Mouse (Mus musculus) B cell, adult 2 months (primary cell): Measurements from ENCODE around the gene Gpr37l1.
"Not testable (repeated sequence)": the region's sequence is repeated elsewhere in the genome, so short reads cannot be mapped to it uniquely, and the experiment has no call there.

Experiments used
- DNase-seq, 2 experiments: peaks; one replicate each; pipeline ENCODE4 v3.0.0; 2022

Gpr37l1 gene

DNA sequence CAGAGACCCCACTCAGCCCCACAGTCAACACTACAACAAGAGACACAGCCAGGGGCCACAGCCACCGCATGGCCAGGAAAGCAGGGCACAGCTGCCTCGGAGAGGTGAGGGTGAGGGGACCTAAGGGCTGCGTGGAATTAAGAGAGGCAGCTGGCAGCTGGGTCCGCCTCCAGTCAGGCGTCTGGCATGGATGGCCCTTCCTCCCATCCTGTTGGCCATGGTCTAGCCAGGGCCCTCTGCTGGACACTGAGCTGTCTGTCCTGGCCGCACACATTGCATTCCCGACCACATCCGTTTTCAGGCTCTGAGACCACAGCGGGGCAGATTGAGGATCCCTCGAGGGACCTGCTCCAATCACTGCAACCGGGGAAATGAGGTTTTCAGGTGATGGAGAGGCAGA is at the start of gene Gpr37l1:
Gpr37l1 (minus strand) TSS at position 247 of the 400 bp plus-strand sequence.
- DNase-seq, result no peak

DNA sequence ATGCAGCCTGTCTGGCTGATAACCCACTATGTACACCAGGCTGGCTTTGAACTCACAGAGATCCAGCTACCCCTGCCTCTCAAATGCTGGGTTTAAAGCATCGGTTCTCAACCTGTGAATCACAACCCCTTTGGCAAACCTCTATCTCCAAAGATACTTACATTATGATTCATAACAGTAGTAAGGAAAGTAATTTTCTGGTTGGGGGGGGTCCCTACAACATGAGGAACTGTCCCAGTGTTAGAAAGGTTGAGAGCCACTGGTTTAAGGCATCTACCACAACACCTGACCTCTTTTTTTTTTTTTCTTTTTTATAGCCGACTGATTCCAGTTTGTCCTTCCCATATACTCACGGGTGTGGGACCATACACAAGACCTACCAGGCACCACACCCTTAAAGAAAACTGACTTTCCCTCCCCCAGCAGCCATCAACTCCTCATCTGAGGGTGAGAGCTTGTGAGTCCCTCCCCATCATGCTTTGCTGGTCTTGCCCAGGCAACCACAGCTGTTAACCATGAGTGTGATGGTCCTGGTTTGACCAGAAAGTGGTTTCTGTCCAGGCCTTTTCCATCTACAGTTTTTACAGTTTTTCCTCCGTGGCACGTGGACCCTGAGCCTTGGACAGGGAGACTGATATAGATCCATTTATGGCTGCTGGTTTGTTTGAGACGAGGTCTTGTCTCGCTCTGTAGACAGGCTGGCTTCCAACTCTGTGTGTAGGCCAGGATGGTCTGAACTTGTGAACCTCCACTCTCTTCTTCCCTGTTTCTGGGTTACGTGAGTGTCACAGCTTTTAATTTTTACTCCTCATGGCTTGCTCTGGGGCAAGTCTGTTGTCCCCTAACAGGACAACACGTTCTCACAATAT is 46.5 kb upstream of the Gpr37l1 start:
- no peak for DNase-seq

DNA sequence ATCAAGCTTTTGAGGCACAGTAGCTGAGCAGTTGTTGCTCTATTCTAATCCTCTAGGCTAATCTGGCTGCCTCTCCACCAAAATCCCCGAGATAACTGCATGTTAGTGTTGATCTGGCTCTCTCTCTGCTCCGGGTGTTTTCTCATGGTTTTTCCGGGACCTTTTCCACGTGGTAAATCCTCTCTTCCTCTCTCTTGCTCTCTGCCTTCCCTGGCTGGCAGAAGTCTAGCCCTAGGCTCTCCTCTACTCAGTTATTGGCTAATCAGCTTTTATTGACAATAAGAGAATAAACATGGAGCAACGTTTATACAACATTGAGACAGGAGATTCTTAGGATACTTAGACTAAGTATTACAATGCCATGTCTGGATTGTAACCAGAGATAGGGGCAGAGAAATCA is 42.9 kb upstream of the Gpr37l1 start:
- DNase-seq, result no peak

DNA sequence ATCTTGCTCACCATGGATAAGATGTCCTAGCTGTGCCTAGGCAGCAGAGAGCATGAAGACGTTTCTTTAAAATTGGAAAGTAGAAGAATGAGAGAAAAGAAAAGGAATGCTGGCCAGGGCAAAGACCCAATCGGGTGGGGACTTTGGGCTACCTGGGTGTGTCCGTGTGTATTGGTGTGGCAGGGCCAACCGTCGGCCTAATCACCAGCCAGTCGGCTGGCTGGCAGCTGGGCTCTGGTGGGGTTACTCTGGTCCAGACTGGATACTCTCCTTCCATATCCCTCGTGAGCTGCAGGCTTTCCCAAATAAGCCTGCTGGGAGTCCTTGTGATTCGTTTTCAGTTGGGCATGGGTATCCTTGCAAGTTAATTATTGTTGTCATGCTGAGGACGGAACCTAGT is 41.2 kb upstream of the Gpr37l1 start:
- DNase-seq, result no peak

DNA sequence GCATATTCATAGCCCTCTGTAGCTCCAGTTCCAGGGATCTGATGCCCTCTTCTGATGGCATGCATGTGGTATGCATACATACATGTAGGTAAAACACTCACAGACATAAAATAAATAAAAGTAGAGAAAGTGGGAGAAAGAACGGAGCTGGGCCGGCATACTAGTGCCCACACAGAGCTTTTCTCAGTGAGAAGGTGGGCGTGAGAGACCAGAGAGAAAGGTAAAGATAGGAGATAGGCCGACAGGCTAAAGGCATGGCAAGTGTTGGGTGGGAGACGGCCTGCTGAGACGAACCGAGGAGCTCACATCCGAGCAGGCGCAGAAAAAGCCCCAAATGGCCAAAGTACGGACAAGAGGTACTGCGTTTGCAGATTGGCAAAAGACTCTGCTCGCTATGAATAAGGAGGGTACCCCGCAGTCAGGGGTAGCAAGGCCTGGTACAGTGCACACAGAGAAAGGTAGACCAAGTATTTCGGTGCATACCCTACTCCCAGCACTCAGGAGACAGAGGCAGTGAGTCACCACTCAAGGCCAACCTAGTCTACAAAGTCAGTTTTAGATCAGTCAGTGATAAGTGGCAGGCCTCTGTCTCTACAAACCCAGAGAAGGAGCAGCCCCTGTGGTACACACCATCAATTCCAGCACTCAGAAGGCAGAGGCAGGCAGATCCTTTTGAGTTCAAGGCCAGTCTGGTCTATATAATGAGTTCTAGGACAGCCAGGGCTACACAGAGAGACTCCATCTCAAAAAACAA is 39.3 kb upstream of the Gpr37l1 start:
- no peak for DNase-seq

DNA sequence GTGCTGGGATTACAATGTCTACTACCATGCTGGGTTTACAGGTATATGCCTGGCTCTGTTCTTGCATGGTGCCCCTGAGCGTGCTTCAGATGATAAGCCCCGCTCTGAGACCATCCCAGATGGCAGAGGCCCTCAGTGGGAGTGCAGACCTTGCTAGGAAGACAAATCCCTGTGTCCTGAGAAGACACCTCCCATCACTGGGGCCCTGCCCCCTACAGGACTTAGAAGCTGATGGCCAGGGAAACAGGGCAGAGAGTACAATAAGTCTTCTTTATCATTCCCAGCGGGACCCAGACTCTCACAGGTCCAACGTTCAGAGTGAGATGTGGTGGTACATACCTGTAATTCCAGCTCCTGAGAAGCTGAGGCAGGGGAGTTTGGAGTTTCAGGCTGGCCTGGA is 37.8 kb upstream of the Gpr37l1 start:
- DNase-seq, result no peak

DNA sequence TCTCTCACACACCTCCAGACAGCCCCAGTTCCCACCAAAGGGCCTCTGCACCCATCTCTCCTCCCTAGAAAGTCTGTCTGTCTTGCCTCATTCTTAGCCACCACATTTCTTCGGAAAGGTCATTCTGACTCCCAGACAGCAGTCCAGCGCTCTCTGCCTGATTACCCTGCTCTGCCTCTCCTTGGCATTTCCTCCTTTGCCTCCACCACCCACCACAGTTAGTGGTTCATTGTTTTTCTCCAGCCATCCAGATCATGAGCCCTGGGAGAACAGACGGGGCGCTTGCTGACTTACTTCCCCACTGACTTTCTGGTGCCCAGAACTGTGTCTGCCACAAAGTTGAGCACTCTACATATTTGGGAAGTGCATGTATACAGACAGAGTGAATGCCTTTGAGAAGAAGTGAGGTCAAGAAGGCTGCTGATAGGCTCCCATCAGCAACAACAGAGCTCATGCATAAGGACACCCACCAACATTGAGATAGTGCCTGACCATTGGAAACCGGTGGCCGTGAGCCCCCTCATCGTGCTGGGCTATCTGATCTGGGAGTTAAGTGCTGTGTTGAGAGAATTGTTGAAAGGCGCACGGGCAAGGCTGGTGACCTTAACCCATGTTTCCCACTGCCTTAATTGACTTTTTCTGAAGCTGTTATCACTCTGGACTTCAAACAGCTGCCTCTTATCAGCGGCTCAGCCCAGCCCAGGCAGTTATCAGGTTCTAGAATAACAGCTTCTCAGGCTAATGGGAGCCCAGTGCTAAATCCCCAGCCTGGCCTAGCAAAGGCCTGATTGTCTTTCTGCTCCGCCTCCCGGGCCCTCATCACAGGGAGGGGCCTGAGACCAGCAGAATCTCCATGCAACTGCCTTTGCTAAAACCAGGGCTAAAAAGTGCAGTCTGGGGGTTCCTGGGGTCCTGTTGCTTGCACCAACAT is 37.0 kb upstream of the Gpr37l1 start:
- no peak for DNase-seq

DNA sequence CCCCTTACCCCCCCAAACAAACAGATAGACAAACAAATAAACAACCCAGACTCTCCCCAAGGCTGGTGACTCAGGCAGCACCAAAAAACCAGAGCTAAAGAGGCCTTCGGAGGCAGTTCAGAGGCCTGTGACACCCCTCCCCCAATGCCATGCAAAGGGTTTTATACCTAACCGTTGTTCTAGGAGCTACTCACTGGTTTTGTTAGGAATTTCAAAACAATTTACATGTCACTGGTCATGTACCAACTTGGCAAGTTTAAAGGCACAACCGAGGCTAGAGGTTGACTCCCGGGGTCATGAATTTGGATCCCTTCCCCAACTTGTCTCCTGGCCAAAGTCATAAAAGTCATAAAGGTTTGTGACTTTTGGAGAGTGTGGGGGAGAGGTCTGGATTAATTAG is 32.9 kb upstream of the Gpr37l1 start:
- no peak for DNase-seq

DNA sequence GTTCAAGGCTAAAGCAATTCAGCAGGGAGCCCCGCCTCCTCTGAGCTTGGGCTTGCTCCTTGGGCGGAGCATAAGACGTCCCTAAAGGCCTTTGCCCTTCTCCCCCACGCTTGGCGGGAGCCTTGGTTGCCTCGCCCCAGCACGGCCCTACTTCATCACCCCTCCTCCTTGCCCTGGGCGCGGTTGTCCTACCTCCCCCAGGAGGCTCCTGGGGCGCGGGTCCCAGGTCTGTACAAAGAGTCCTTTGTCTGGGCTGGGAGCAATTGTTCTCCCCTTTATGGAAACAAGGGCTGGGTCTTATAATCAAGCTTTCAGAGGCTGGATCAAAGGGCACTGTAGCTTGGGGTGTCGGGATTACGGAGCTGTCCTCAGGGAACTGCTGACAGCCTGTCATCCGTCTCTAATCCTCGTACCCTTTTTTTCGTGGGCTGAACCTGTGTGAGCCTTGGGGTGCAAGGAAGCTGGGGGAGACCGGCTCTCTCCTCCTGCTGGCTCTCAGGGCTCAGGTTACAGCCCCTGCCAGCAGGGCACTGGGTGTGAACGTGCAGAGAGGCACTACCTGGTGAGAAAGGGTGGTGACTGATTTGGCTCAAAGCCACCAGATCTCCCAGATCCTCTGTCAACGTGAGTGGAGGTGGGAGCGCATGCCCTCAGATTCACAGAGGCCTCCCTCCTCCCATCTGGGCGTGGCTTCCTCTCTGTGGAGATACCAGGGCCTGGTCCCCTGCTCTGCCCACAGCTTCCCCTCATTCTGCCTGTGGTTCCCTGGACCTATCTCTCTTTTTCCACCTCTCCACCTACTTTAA is 31.7 kb upstream of the Gpr37l1 start:
- DNase-seq, result no peak

DNA sequence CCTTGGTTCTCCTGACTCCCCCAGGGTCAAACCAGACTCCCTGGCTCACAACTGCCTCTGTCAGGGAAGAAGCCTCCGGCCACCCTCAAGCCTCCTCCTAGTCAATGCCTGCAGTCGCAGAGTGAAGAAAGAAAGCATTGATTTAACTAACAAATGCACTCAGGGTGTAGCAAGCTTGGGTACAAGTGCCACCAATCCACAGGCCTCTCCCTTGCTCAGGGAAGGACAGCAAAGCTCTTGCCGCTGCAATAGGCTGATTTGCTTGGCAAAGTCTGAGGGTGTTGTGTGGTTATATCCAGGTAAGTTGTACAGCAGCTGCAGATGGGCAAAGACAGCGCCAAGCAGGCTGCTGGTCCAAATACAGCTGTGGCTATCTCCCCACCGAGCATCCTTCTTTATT is 30.9 kb upstream of the Gpr37l1 start:
- no peak for DNase-seq

DNA sequence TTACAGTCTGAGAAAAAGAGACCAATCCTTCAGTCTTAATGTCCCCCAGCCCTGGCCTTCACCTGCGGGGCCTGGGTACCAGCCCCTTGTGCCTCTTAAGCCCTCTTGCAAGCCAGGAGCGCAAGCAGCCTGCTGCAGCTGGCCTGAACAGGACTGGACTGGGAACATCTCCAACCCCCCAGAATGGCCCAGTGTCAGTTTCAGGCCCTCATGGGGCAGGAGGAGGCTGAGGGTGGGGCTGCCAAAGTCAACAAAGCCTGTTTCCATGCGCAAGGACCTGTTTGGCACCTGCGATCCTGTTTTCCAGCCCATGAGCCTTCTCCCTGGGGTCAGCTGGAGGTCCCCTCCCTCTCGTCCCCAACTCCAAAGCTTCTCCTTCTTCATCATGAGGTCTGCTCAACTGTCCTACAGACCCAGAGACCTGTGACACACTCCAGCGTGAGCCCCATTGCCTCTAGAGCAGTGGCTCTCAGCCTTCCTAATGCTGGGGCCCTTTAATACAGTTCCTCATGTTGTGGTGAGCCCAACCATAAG is 28.5 kb upstream of the Gpr37l1 start:
- DNase-seq, result no peak

DNA sequence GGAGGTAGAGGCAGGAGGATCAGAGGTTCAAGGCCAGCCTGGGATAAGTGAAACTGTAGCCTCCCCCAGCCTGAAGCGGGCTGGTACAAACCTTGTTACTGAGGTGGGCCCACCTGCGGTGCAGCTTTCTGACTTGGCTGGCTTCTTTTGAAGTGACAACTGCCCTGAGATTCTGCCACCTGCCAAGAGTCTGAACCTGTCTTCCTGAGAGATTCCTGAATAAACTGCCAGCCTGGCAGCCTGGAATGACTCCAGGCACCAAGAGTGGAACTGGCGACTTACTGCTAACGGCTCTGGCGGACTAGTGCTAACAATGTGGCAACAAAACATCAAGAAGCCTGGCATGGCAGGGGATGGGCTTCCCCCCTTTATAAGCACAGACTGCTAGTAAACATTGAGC is 26.9 kb upstream of the Gpr37l1 start:
- not testable (repeated sequence) for DNase-seq

DNA sequence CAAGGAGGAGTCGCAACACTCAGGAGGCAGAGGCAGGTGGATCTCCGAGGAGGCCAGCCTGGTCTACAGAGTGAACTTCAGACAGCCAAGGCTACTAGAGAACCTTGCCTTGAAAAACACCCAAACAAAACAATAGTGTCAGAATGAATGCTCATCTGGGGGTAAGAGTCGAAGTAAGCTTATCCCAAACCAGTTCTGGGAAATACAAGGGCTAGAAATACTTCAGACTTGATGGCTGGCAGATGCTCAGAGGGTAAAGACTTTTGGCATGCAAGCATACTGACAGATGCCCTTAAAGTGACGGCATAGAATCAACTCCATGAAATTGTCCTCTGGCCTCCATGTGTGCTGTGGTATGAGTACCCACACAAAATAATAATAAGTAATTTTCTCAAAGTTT is 21.7 kb upstream of the Gpr37l1 start:
- no peak for DNase-seq

DNA sequence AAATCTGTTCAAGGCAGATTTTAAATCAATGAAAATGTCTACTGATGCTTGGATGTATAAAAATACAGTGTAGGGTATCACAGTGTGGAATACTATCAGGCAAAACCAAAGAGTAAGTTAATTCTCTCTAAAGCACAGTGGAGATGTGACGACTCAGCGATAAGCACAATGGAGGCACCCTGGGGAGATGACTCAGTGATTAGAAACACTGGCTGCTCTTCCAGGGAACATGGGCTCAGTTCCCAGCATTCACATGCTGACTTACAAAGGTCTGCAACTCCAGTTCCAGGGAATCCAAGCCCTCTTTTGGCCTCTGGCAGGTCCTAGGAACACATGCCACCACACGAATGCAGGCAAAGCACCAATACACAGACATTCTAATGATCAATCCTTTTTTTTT is 20.7 kb upstream of the Gpr37l1 start:
- DNase-seq, result no peak

DNA sequence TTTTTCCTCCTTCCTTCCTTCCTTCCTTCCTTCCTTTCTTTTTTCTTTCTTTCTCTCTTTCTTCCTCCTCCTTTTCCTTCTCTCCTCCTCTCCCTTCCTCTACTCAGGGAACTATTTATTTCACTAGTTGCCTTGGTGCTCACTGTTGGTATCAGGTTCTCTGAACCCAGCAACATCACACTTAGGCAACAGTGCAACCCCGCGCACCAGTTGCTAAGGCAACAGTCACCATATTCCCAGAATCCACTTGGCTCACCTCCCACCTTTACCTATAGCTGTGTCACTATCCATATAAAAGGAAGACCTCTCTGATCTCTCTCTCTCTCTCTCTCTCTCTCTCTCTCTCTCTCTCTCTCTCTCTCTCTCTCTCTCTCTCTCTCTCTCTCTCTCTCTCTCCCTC is 19.5 kb upstream of the Gpr37l1 start:
- DNase-seq, result not testable (repeated sequence)

DNA sequence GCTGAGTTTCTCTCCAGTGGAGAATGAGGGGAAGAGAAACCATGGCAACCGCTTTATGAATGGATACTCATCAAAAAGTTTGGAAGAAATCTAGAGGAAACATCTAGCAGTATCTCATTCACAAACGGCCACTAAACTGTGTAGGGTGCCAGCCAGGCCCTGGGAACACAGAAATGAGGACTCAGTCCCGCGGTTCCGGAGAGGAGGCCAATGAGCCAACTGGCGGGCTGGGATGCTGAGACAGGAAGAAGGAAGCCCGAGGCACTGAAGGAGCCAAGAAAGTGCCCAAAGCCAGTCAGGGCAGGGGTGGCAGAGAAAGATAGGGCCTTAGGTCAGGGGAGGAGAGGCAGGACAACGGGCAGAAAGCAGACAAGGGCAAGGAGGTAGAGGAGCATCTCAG is 18.9 kb upstream of the Gpr37l1 start:
- no peak for DNase-seq

DNA sequence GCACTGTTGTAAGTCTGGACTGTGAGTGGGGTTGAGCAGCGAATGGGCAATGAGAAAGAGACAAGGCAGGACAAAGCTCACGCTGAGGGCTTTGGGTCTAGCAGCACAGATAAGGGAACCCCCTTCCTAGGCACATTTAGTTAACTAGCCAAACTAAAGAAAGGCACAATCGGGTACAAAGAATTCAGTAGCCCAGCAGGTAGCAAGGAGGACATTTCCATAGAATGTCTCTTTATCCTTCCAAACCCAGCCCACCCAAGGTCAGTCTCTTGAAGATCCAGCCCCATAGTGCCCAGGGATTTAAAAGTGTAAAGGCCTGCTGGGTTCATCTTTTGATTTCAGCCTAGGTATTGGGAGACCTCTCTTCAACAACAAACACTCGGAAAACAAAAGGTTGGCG is 18.5 kb upstream of the Gpr37l1 start:
- DNase-seq, result no peak

DNA sequence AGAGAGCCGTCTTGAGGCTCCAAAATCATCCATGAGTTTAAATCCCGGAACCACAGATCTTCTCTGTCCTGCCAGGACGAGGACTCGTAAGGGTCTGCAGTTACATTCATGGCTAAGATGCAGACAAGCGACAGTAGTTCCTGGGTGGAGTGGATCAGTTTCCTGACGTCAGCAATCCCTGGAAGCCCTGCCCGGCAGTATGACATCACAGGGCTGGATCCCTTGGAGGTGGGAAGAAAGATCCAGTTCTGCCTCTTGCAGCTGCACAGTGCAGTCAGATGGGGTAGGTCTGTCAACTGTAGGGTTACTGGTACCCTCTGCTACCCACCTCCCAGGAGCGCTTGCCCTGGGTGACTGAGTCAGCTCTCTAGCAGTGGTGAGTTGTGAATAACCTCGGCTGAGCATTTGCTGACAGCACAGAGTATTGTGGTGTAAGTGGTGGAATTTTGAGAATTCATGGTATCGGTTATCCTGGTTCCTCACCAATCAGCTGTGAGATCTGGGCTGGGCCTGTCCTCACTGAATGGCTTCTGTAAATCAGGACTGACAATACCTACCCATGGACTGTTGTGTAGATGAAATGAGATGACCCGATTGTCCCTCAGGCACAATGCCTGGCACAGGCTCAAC is 16.6 kb upstream of the Gpr37l1 start:
- DNase-seq, result no peak

DNA sequence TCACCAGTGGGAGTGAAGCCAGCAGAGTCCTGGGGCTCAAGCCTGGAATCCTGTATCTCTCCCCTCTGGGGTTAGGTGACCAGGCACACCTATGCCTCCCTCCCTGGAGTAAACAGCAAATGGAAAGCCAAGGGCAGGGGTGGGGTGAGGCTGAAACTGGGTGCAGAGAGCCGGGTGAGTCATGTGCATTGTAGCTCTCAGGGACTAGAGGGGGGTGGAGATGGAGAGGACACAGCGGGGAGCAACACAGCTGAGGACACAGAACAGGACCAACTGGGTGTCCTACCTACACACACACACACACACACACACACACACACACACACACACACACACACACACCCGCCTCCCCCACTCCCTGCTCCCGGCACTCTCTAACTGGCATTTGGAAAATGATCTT is 16.0 kb upstream of the Gpr37l1 start:
- no peak for DNase-seq

DNA sequence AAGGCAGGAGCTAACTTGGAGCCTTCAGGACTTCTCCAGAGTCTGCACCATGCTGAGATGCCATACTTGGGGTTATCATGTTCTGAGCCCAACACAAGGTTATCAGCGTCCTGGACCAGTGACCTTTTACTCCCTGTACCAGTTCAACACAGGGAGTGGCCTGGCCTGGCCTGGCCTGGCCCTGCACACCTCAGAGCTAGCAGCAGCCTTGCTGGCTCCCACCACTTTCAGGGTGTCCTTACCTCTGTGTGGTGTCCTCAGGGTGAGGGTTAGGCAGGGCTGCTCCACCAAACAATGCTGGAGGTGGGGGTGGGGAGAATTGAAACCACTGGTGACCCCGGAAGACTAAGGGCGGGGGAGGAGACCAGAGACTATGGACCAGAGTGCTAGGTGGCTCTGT is 15.5 kb upstream of the Gpr37l1 start:
- DNase-seq, result no peak

DNA sequence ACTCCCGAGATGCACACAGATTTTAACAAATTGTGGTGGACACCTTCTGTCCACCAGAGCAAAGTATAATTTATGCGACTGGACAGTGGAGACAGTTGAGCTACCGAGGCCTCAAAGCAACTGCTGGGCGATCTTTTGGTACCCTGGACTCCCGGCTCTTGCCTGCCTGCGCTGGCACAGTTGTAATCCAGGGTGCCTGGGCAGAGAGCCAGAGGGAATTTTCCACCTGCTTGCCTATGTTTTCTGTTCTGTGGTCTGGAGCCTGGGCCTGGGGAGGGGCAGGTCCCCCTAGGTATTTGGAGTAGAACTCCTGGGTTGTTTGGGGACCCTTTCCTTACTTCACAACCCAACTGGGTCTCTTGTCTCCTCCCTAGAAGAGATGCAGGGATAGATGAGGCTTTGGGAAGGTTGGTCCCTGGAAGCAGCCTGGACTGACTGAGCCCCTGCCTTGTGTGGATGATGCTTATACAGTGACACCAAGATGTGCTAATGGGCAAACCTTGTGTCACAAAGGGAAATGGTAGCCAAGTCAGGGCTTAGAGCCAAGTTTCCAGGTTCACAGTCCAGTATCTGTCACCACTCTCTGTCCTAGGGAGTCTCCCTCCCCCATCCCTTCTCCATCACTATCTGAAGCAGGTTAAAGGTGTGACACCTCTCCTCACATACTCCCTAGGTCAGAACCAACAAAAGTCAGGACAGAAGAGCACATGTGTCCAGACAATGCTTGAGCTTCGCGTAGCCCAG is 14.6 kb upstream of the Gpr37l1 start:
- no peak for DNase-seq
